Mouse (Mus musculus): ENCODE measurements at regions not wholly inside any gene's neighbourhood (a gene's known extent, or its start where the extent isn't known, plus 50 kb on each side); places are given as distances from the start of the nearest gene placed in this dataset.

GRCm38 (mm10) chr1:71752351-71752750 is 99.4 kb upstream of the Fn1 start:
- no peak for DNase-seq

DNA sequence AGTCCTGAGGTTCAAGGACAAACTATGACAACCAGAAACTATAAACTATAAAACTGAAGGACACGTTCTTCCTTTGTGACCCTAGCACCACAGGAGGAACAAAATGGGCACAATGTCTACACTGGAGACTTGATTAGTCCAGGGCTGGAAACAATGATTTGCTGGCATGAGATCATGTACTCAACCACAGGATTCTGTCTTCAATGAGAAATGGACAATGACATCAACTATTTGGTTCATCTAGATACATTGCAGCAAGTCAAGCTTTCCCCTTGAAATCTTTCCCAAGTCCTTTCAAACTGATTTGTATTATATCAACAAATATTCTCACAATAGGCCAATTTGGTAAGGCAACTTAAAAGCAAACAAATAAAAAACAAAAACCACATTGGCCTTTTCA is 98.6 kb upstream of the Fn1 start:
- DNase-seq = no peak

- no peak for DNase-seq
These were observed 82.6 kb upstream of the Fn1 start for GRCm38 (mm10) chr1:71735606-71736005.

GRCm38 (mm10) chr1:71731623-71732022 is 78.6 kb upstream of the Fn1 start:
- no peak for DNase-seq

GRCm38 (mm10) chr1:71731011-71731410 is 78.0 kb upstream of the Fn1 start:
- no peak for DNase-seq

DNA sequence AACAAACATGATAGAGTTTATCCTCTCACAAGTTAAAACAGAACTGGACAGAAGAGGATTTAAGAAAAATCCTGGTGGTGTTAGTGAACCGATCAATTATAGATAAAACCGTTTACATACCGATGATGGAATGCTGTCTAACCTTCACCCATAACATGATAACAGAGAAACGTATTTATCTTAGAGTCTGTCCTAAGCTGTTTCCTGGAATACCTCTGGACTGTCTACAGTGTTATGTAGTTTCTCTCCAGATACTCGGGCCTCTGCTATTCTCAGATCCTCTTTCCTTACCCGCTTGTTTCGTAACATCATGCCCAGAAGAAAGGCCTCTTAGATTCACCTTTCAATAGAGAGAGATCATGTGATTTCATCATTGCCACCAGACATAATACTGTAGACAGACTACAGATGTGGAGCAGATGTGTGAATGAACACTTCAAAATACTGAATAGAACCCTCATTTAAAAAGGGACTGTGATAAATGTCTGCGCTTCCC is 75.9 kb upstream of the Fn1 start:
- no peak for DNase-seq

- no peak for DNase-seq
These were observed 70.8 kb upstream of the Fn1 start for GRCm38 (mm10) chr1:71723816-71724215.

- DNase-seq = no peak
These were observed 70.0 kb upstream of the Fn1 start for GRCm38 (mm10) chr1:71723039-71723397.

GRCm38 (mm10) chr1:71722211-71723038 is 69.4 kb upstream of the Fn1 start:
- DNase-seq = no peak
